Mouse (Mus musculus) spleen, adult 2 months (tissue): ENCODE measurements around the gene Acot4. TPM values are rescaled to one million over a fixed set of nuclear protein-coding genes. Genes with fewer than 3 reads are reported as not detected.
A peak's percentile ranks its signal among the peaks of the same experiment; 100 is the strongest.
"Not testable (repeated sequence)": the region's sequence is repeated elsewhere in the genome, so short reads cannot be mapped to it uniquely, and the experiment has no call there.

ENCODE experiments used
- DNase-seq, 2 experiments: peaks; one replicate each; pipeline versions ENCODE4 v3.0.0 to v3.0.0-alpha.2; 2012 to 2021; ENCODE audit warnings: low spot score in 2 of 2, low read depth in 1 of 2
- H3K27ac ChIP-seq: fragments of 200-500 bp; 2 replicates; pipeline ENCODE4 v1.5.1; 2012; ENCODE audit warnings: low read length, inconsistent platforms; ENCODE audit not compliant: insufficient read depth
- H3K27me3 ChIP-seq: fragments of 200-500 bp; 2 replicates; pipeline ENCODE4 v1.6.1; 2012; ENCODE audit warnings: mild to moderate bottlenecking, moderate library complexity, low read length, inconsistent platforms; ENCODE audit not compliant: control insufficient read depth, insufficient read depth
- H3K36me3 ChIP-seq: fragments of 200-500 bp; 2 replicates; pipeline ENCODE4 v1.6.1; 2012; ENCODE audit warnings: mild to moderate bottlenecking, low read length, inconsistent platforms; ENCODE audit not compliant: control insufficient read depth, insufficient read depth
- H3K4me1 ChIP-seq: fragments of 200-500 bp; 2 replicates; pipeline ENCODE4 v1.6.1; 2011; ENCODE audit warnings: inconsistent platforms; ENCODE audit not compliant: control insufficient read depth, insufficient read depth, insufficient read length
- H3K4me3 ChIP-seq: fragments of 200-500 bp; 2 replicates; pipeline ENCODE4 v1.5.1; 2011; ENCODE audit warnings: mild to moderate bottlenecking, inconsistent platforms; ENCODE audit not compliant: insufficient read depth, insufficient read length; ENCODE audit errors: extremely low read depth
- CTCF ChIP-seq: fragments of 200-500 bp; IDR thresholded peaks from 2 replicates; pipeline ENCODE4 v1.5.1; 2011; ENCODE audit warnings: mild to moderate bottlenecking, inconsistent platforms; ENCODE audit not compliant: insufficient read depth, insufficient read length, insufficient replicate concordance; ENCODE audit errors: extremely low read depth
- POLR2A ChIP-seq: fragments of 200-500 bp; IDR thresholded peaks from 2 replicates; pipeline ENCODE4 v1.6.1; 2011; ENCODE audit warnings: low read depth, low read length, inconsistent platforms
- WGBS: fragments of 180-500 bp; shearing (Covaris S2); methylation state at CpG from one replicate; pipeline ENCODE4 v1.1.7; 2018; 5-methylcytosine and 5-hydroxymethylcytosine counted together
- polyA plus RNA-seq: library from polyadenylated mRNA; depleted of rRNA; stranded (reverse); fragments of >200 nt; gene quantifications from 2 replicates; pipeline ENCODE4 v1.2.3, GENCODE M21; 2012

Acot4 gene
- polyA plus RNA-seq, 1 experiment, result 0.36 TPM

DNA sequence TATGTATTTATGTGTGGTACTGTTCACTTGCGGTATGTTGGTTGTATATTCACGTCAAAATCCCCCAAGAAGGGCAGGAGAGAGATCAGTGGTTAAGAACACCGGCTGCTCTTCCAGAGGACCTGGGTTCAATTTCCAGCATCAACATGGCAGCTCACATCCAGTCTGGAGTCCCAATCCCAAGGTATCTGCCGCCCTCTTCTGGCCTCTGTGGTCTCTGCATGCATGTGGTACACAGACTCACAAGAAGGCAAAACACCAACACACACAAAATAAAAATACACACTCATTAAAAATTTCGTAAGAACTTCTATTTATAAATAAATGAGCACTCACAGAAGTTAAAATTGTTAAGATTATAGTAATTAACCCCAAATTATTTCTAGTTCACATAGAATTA is 25.0 kb downstream of the Acot4 start:
- H3K36me3 ChIP-seq, result no peaks in the 10 kb centered on the region
- H3K4me3 ChIP-seq, result no peak overlapping the region
- H3K27me3 ChIP-seq, result no peaks in the 10 kb centered on the region
- no peak overlapping the region for H3K27ac ChIP-seq
- no peak for DNase-seq
- WGBS, result 76% methylated on average over 5 of the region's 5 CpGs
- no peaks in the 10 kb centered on the region for H3K4me1 ChIP-seq
- TF ChIP-seq CTCF (no peak), POLR2A (no peak)

DNA sequence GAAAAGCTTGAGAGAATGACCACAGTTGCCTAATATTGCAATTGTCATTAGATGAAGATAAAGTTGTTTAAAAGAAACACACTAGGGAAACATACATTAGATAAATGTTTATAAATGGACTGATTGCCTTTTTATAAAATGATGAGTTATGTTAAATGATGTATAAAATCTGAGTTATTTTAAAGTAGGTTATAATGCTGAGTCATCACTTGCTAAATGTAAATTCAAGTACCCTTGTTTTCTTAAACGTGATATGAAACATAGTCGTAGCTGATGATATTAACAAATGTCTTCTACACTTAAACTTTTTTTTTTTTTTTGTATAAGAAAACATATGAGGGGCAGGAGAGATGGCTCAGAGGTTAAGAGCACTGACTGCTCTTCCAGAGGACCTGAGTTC is 25.7 kb downstream of the Acot4 start:
- H3K4me3 ChIP-seq, result no peak overlapping the region
- no peaks in the 10 kb centered on the region; the same call in 1 of the 2 replicates for H3K27me3 ChIP-seq
- no peaks in the 10 kb centered on the region for H3K36me3 ChIP-seq
- WGBS, result 85% methylated on average over 2 of the region's 2 CpGs
- H3K27ac ChIP-seq, result no peak overlapping the region
- TF ChIP-seq CTCF (no peak), POLR2A (no peak)
- no peak for DNase-seq
- H3K4me1 ChIP-seq, result no peaks in the 10 kb centered on the region

DNA sequence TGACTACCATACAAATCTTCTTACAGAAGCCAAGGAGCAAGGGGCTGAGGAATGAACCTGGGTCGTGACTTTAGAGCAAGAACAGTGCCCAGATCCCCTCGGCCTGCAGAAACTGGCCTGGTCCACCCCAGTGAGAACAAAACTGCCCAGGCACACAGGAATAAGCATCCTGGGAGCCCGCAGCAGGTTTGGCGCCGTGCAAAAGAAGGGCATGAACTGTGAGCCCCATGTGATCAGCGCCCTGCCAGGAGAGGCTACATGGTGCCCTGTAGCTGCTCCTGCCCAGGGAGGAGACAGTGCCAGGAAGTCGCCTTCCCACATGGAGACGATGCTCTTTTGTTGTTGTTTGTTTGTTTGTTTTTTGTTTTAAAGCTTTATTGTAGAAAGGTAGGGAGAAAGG is 26.4 kb downstream of the Acot4 start:
- Histone ChIP-seq H3K4me3 (no peak overlapping the region), H3K27ac (no peak overlapping the region), H3K27me3 (no peaks in the 10 kb centered on the region; the same call in 1 of the 2 replicates), H3K4me1 (no peaks in the 10 kb centered on the region), H3K36me3 (no peaks in the 10 kb centered on the region)
- TF ChIP-seq CTCF (no peak), POLR2A (no peak)
- WGBS, result 79% methylated on average over 8 of the region's 8 CpGs
- no peak for DNase-seq

DNA sequence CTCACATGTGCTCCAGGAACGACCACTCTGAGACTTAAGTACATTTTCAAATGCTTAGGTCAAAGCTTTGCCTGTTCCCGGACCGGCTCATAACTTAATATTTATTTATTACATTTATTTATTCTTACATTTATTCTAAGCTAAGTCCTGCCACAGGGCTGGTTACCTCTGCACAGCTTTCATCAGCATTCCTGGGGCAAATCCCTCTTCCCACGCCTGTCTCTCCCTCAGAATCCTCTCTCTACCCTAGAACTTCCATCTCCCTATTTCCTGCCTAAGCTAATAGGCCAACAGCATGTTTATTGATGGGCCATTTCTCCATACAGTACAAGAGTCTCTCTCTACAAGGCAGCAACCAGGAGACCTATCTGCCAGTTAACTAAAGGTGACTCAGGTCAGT is 29.6 kb downstream of the Acot4 start:
- Histone ChIP-seq H3K4me1 (no peaks in the 10 kb centered on the region), H3K27me3 (peaks cover 2% of the 10 kb centered on the region; the same call in 1 of the 2 replicates), H3K27ac (no peak overlapping the region), H3K36me3 (no peaks in the 10 kb centered on the region), H3K4me3 (no peak overlapping the region)
- DNase-seq, result no peak
- 83% methylated on average over 4 of the region's 4 CpGs for WGBS
- TF ChIP-seq POLR2A (no peak), CTCF (no peak)

- WGBS, result 83% methylated on average over 8 of the region's 8 CpGs
- no peak for DNase-seq
- Histone ChIP-seq H3K4me1 (no peaks in the 10 kb centered on the region), H3K4me3 (no peak overlapping the region), H3K27me3 (peaks cover 2% of the 10 kb centered on the region; the same call in 1 of the 2 replicates), H3K36me3 (no peaks in the 10 kb centered on the region), H3K27ac (no peak overlapping the region)
- TF ChIP-seq CTCF (no peak), POLR2A (no peak)
These were observed 30.1 kb downstream of the Acot4 start for GRCm38 (mm10) chr12:84068296-84068695.

DNA sequence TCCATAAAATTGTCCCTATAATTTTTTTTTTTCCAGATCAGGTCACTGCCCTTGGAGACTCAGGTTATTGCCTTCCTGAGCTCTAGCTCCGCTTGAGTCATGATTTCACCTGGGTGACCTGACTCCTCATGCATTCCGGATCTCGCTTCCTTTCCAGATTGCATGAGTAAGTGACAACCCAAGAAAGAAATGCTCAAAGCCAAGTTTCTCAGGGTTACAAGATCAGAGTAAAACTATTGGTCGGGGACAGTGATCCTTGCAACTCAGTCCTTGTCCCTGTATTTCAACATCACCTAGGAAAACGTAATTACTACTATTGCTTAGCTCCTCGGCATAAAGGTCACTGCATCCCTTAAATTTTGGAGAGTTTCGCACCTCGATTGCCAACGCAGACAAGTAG is 30.8 kb downstream of the Acot4 start, which contains the start of gene Acot5:
Acot5 (plus strand) TSS at position 340 of the 400 bp plus-strand sequence.
- 67% methylated on average over 9 of the region's 9 CpGs for WGBS
- TF ChIP-seq CTCF, result no peak
- TF ChIP-seq POLR2A, result no peak
- H3K4me3 ChIP-seq, result no peak within 1 kb of the TSS
- H3K4me1 ChIP-seq, result no peaks in the 10 kb centered on the region
- H3K27ac ChIP-seq, result no peak within 1 kb of the TSS
- peaks cover 2% of the 10 kb centered on the region; the same call in 1 of the 2 replicates for H3K27me3 ChIP-seq
- DNase-seq, result no peak
- H3K36me3 ChIP-seq, result no peaks in the 10 kb centered on the region

DNA sequence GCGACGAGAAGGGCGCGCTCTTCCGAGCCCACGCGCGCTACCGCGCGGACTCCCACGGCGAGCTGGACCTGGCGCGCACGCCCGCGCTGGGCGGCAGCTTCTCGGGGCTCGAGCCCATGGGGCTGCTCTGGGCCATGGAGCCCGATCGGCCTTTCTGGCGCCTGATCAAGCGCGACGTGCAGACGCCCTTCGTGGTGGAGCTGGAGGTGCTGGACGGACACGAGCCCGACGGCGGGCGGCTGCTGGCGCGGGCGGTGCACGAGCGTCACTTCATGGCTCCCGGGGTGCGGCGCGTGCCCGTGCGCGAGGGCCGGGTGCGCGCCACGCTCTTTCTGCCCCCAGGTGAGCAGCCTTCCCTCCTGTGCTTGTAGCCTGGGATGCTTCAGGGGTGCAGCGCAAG is 31.4 kb downstream of the Acot4 start:
- H3K4me3 ChIP-seq, H3K4me1 ChIP-seq: not testable (repeated sequence)
- 3% methylated on average over 42 of the region's 52 CpGs for WGBS

More for the DNA sequence above, 31.4 kb downstream of the Acot4 start:
- peak in 1 of 2 experiments; percentile 4 for DNase-seq
- H3K27me3 ChIP-seq, H3K27ac ChIP-seq, H3K36me3 ChIP-seq: not testable (repeated sequence)
